Mouse (Mus musculus) heart, adult 2 months (tissue): Measurements from ENCODE around the gene Rab6b.

Experiments used
- CTCF ChIP-seq: fragments of 200-600 bp; IDR thresholded peaks from 2 replicates; pipeline ENCODE4 v1.8.1; 2022; ENCODE audit warnings: antibody characterized with exemption, mild to moderate bottlenecking, moderate library complexity
- EP300 ChIP-seq: fragments of 200-500 bp; IDR thresholded peaks from 2 replicates; pipeline ENCODE4 v1.6.1; 2011; ENCODE audit warnings: low read depth, low read length, control low read depth; ENCODE audit not compliant: insufficient read depth
- POLR2A ChIP-seq: fragments of 200-500 bp; IDR thresholded peaks from 2 replicates; pipeline ENCODE4 v1.6.1; 2011; ENCODE audit warnings: mild to moderate bottlenecking, low read depth, low read length, control low read depth; ENCODE audit not compliant: insufficient read depth

GRCm38 (mm10) chr9:103185946-103186345, 74.4 kb downstream of the Rab6b start:
- TF ChIP-seq CTCF (no peak), POLR2A (no peak), EP300 (no peak)
